Mouse (Mus musculus): ENCODE measurements at regions not wholly inside any gene's neighbourhood (a gene's known extent, or its start where the extent isn't known, plus 50 kb on each side); places are given as distances from the start of the nearest gene placed in this dataset.

DNA sequence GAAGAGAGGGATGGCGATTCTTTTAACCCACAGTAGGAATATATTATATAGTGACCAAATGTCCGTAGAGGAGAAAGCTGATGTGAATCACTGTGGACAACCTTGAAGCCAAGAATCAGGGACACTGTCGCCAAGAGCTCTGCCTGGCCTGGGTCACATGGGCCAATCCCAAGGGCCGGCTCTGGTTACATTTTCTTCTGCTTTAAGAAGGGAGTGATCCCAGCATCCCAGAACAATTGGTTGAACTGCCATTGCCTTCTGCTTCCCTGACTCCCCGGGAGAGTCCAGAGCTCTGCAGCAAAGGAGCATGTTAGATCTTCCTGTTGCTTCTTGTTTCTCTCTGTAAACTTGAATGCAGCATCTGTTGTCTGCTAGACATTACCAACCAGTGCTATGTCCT, 126.0 kb upstream of the Map1b start:
- H3K27me3 ChIP-seq (ENCODE audit: insufficient read depth, low read length) = no peaks in the 10 kb centered on the region
- H3K4me1 ChIP-seq (replicated peaks; ENCODE audit: insufficient read depth, low read length) = no peaks in the 10 kb centered on the region
- WGBS = 55% methylated on average over 5 of the region's 5 CpGs
- DNase-seq (ENCODE audit: low spot score) (peak; percentile 4), ATAC-seq (replicated peaks; ENCODE audit: low FRiP score, low read depth) (no peak)
- H3K27ac ChIP-seq = no peak overlapping the region
- H3K9me3 ChIP-seq (replicated peaks; ENCODE audit: low read length) = no peaks in the 10 kb centered on the region
- H3K36me3 ChIP-seq (ENCODE audit: insufficient read depth, low read length) = no peaks in the 10 kb centered on the region
- H3K4me2 ChIP-seq (ENCODE audit: low read length) = no peak overlapping the region
- no peak for TF ChIP-seq CTCF (IDR thresholded peaks at IDR 0.05; ENCODE audit: low read depth)
- H3K9ac ChIP-seq (ENCODE audit: low read depth, low read length) = no peak overlapping the region
- H3K4me3 ChIP-seq (replicated peaks; ENCODE audit: low read depth, low read length) = no peak overlapping the region

GRCm38 (mm10) chr13:99641386-99642165, 125.2 kb upstream of the Map1b start:
- TF ChIP-seq CTCF (IDR thresholded peaks at IDR 0.05; ENCODE audit: low read depth) = no peak
- WGBS = 77% methylated on average over 22 of the region's 22 CpGs
- no peak overlapping the region for H3K9ac ChIP-seq (ENCODE audit: low read depth, low read length)
- H3K9me3 ChIP-seq (replicated peaks; ENCODE audit: low read length) = no peaks in the 10 kb centered on the region
- ATAC-seq (replicated peaks; ENCODE audit: low FRiP score, low read depth) (no peak), DNase-seq (ENCODE audit: low spot score) (peak; percentile 2)
- H3K4me1 ChIP-seq (replicated peaks; ENCODE audit: insufficient read depth, low read length) = no peaks in the 10 kb centered on the region
- H3K4me3 ChIP-seq (replicated peaks; ENCODE audit: low read depth, low read length) = no peak overlapping the region
- no peaks in the 10 kb centered on the region for H3K27me3 ChIP-seq (ENCODE audit: insufficient read depth, low read length)
- no peak overlapping the region for H3K27ac ChIP-seq
- H3K36me3 ChIP-seq (ENCODE audit: insufficient read depth, low read length) = no peaks in the 10 kb centered on the region
- H3K4me2 ChIP-seq (ENCODE audit: low read length) = no peak overlapping the region

- ATAC-seq (replicated peaks; ENCODE audit: low FRiP score, low read depth) (no peak), DNase-seq (ENCODE audit: low spot score) (peak; percentile 8)
- no peaks in the 10 kb centered on the region for H3K9me3 ChIP-seq (replicated peaks; ENCODE audit: low read length)
- H3K36me3 ChIP-seq (ENCODE audit: insufficient read depth, low read length) = no peaks in the 10 kb centered on the region
- WGBS = 78% methylated on average over 5 of the region's 5 CpGs
- no peaks in the 10 kb centered on the region for H3K27me3 ChIP-seq (ENCODE audit: insufficient read depth, low read length)
- H3K9ac ChIP-seq (ENCODE audit: low read depth, low read length) = no peak overlapping the region
- no peak overlapping the region for H3K4me2 ChIP-seq (ENCODE audit: low read length)
- H3K4me1 ChIP-seq (replicated peaks; ENCODE audit: insufficient read depth, low read length) = no peaks in the 10 kb centered on the region
- H3K4me3 ChIP-seq (replicated peaks; ENCODE audit: low read depth, low read length) = no peak overlapping the region
- TF ChIP-seq CTCF (IDR thresholded peaks at IDR 0.05; ENCODE audit: low read depth) = no peak
- H3K27ac ChIP-seq = no peak overlapping the region
These were observed 116.4 kb upstream of the Map1b start for GRCm38 (mm10) chr13:99632706-99633105.

DNA sequence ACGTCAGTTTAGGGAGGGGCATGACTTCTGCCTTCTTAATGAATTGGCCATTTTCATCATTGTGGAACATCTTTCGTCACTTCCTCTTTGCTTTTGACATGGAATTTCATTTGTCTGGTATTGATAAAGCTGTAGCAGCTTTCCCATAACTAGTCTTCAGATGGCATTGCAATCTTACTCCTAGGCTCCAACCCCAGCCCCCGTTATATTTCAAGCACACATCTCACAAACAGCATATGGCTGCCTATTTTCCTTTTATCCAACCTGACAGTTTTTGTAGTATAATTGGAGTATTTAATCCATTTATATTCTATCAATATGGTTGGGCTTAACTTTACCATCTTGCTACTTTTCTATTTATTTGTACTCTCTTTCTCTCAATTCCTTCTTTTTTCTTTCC, 114.5 kb upstream of the Map1b start:
- Histone ChIP-seq H3K36me3 (ENCODE audit: insufficient read depth, low read length) (no peaks in the 10 kb centered on the region), H3K9me3 (replicated peaks; ENCODE audit: low read length) (no peaks in the 10 kb centered on the region), H3K9ac (ENCODE audit: low read depth, low read length) (no peak overlapping the region), H3K4me3 (replicated peaks; ENCODE audit: low read depth, low read length) (no peak overlapping the region), H3K27ac (no peak overlapping the region), H3K27me3 (ENCODE audit: insufficient read depth, low read length) (no peaks in the 10 kb centered on the region), H3K4me1 (replicated peaks; ENCODE audit: insufficient read depth, low read length) (no peaks in the 10 kb centered on the region), H3K4me2 (ENCODE audit: low read length) (no peak overlapping the region)
- WGBS = 89% methylated on average over 3 of the region's 3 CpGs
- DNase-seq (ENCODE audit: low spot score) (no peak), ATAC-seq (replicated peaks; ENCODE audit: low FRiP score, low read depth) (no peak)
- no peak for TF ChIP-seq CTCF (IDR thresholded peaks at IDR 0.05; ENCODE audit: low read depth)

DNA sequence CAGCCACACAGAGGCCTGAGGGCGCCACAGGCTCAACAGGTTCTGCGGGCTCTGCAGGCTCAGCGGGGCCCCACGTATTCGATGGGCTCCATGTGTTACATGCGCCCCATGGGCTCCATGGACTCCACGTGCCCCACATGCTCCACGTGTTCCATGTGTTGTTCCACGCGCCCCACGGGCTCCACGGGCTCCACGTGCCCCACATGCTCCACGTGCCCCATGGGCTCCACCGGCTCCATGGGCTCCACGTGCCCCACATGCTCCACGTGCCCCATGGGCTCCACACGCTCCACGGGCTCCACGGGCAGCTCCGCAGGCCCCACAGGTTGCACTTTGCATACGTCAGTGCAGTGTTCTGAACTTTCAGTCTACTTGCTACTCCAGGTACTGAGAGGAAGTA, 114.0 kb upstream of the Map1b start:
- no peak for DNase-seq (ENCODE audit: low spot score)
- H3K4me1 ChIP-seq (replicated peaks; ENCODE audit: insufficient read depth, low read length) = no peaks in the 10 kb centered on the region
- H3K36me3 ChIP-seq (ENCODE audit: insufficient read depth, low read length) = no peaks in the 10 kb centered on the region
- H3K4me2 ChIP-seq (ENCODE audit: low read length) = no peak overlapping the region
- no peaks in the 10 kb centered on the region for H3K9me3 ChIP-seq (replicated peaks; ENCODE audit: low read length)
- 94% methylated on average over 22 of the region's 22 CpGs for WGBS
- H3K27me3 ChIP-seq (ENCODE audit: insufficient read depth, low read length) = no peaks in the 10 kb centered on the region
- no peak overlapping the region for H3K4me3 ChIP-seq (replicated peaks; ENCODE audit: low read depth, low read length)
- H3K27ac ChIP-seq = no peak overlapping the region
- TF ChIP-seq CTCF (IDR thresholded peaks at IDR 0.05; ENCODE audit: low read depth) = no peak
- no peak for ATAC-seq (replicated peaks; ENCODE audit: low FRiP score, low read depth)
- no peak overlapping the region for H3K9ac ChIP-seq (ENCODE audit: low read depth, low read length)

- no peaks in the 10 kb centered on the region for H3K9me3 ChIP-seq (replicated peaks; ENCODE audit: low read length)
- DNase-seq (ENCODE audit: low spot score) (no peak), ATAC-seq (replicated peaks; ENCODE audit: low FRiP score, low read depth) (no peak)
- no peaks in the 10 kb centered on the region for H3K4me1 ChIP-seq (replicated peaks; ENCODE audit: insufficient read depth, low read length)
- TF ChIP-seq CTCF (IDR thresholded peaks at IDR 0.05; ENCODE audit: low read depth) = no peak
- H3K27ac ChIP-seq = no peak overlapping the region
- no peaks in the 10 kb centered on the region for H3K27me3 ChIP-seq (ENCODE audit: insufficient read depth, low read length)
- 41% methylated on average over 4 of the region's 4 CpGs for WGBS
- H3K9ac ChIP-seq (ENCODE audit: low read depth, low read length) = no peak overlapping the region
- no peaks in the 10 kb centered on the region for H3K36me3 ChIP-seq (ENCODE audit: insufficient read depth, low read length)
- H3K4me2 ChIP-seq (ENCODE audit: low read length) = no peak overlapping the region
- no peak overlapping the region for H3K4me3 ChIP-seq (replicated peaks; ENCODE audit: low read depth, low read length)
These were observed 108.9 kb upstream of the Map1b start for GRCm38 (mm10) chr13:99625196-99625595.

GRCm38 (mm10) chr13:99618332-99618731, 102.0 kb upstream of the Map1b start:
- Histone ChIP-seq H3K4me1 (replicated peaks; ENCODE audit: insufficient read depth, low read length) (no peaks in the 10 kb centered on the region), H3K27ac (no peak overlapping the region), H3K4me2 (ENCODE audit: low read length) (no peak overlapping the region), H3K27me3 (ENCODE audit: insufficient read depth, low read length) (no peaks in the 10 kb centered on the region), H3K9ac (ENCODE audit: low read depth, low read length) (no peak overlapping the region), H3K4me3 (replicated peaks; ENCODE audit: low read depth, low read length) (no peak overlapping the region), H3K36me3 (ENCODE audit: insufficient read depth, low read length) (no peaks in the 10 kb centered on the region), H3K9me3 (replicated peaks; ENCODE audit: low read length) (no peaks in the 10 kb centered on the region)
- no peak for TF ChIP-seq CTCF (IDR thresholded peaks at IDR 0.05; ENCODE audit: low read depth)
- no peak for DNase-seq (ENCODE audit: low spot score)
- WGBS = 81% methylated on average over 9 of the region's 9 CpGs
- ATAC-seq (replicated peaks; ENCODE audit: low FRiP score, low read depth) = no peak

Measured in kidney, postnatal 0 days (tissue).